Mouse (Mus musculus) small intestine, adult 2 months (tissue): ENCODE measurements around the gene Ap2a1.

Source experiments
- CTCF ChIP-seq: fragments of 200-500 bp; IDR thresholded peaks from 2 replicates; pipeline ENCODE4 v1.5.1; 2012; ENCODE audit warnings: low read depth, mild to moderate bottlenecking, control low read depth, inconsistent platforms, low read length, moderate library complexity, mixed read lengths; ENCODE audit not compliant: insufficient replicate concordance, insufficient read length; ENCODE audit errors: extremely low read depth
- POLR2A ChIP-seq: fragments of 200-500 bp; IDR thresholded peaks from 2 replicates; pipeline ENCODE4 v1.6.1; 2012; ENCODE audit warnings: low read depth, mild to moderate bottlenecking, control low read depth, inconsistent platforms, low read length, moderate library complexity

- TF ChIP-seq POLR2A: 0 out of 2 replicates have a peak, but pooled peaks have one; percentile 20
- TF ChIP-seq CTCF: no peak
Observed at GRCm38 (mm10) chr7:44857042-44857552, 72.2 kb downstream of the Ap2a1 start, which contains the start of gene Pnkp.
